Mouse (Mus musculus): ENCODE data around the gene Rreb1. TPM values are rescaled to one million over a fixed set of nuclear protein-coding genes. Genes with fewer than 3 reads are reported as not detected.

Gene Rreb1
- total and polyA plus RNA-seq, 2 experiments, result 9.0 to 12.4 TPM

- Histone ChIP-seq H3K27me3 (ENCODE audit: control insufficient read depth, insufficient read depth, low read length) (no peaks in the 10 kb centered on the region), H3K9ac (ENCODE audit: low read depth, low read length) (no peak overlapping the region), H3K36me3 (ENCODE audit: control insufficient read depth, insufficient read depth, low read length) (peaks cover 73% of the 10 kb centered on the region), H3K4me3 (ENCODE audit: insufficient read depth, low read depth, low read length) (no peak overlapping the region), H3K79me2 (ENCODE audit: control insufficient read depth, insufficient read depth, low read length) (peaks cover 16% of the 10 kb centered on the region; the same call in 1 of the 2 replicates), H3K4me1 (ENCODE audit: control insufficient read depth, insufficient read depth, low read length) (peaks cover 28% of the 10 kb centered on the region), H3K27ac (replicated peaks; ENCODE audit: insufficient read depth, low read depth, low read length) (0 out of 2 replicates have a peak overlapping the region, but pooled peaks have one; percentile 38)
- 94% methylated on average over 1 of the region's 1 CpGs for WGBS
- no peak for DNase-seq (ENCODE audit: extremely low read depth, low read depth, low spot score)
- TF ChIP-seq POLR2A (IDR thresholded peaks at IDR 0.05; ENCODE audit: extremely low read depth, insufficient read depth, low read length), result no peak
- no peak for TF ChIP-seq CTCF (IDR thresholded peaks at IDR 0.05; ENCODE audit: low read depth, low read length)
Observed at GRCm38 (mm10) chr13:37896423-37896822, 118.2 kb downstream of the Rreb1 start.

- TF ChIP-seq POLR2A (IDR thresholded peaks at IDR 0.05; ENCODE audit: extremely low read depth, insufficient read depth, low read length), result no peak
- TF ChIP-seq CTCF (IDR thresholded peaks at IDR 0.05; ENCODE audit: low read depth, low read length), result no peak
- no peak overlapping the region for H3K4me3 ChIP-seq (ENCODE audit: insufficient read depth, low read depth, low read length)
- no peak overlapping the region for H3K9ac ChIP-seq (ENCODE audit: low read depth, low read length)
- H3K27me3 ChIP-seq (ENCODE audit: control insufficient read depth, insufficient read depth, low read length), result no peaks in the 10 kb centered on the region
- peaks cover 57% of the 10 kb centered on the region for H3K36me3 ChIP-seq (ENCODE audit: control insufficient read depth, insufficient read depth, low read length)
- H3K27ac ChIP-seq (replicated peaks; ENCODE audit: insufficient read depth, low read depth, low read length), result no peak overlapping the region
- DNase-seq (ENCODE audit: extremely low read depth, low read depth, low spot score), result no peak
- 64% methylated on average over 5 of the region's 5 CpGs for WGBS
- peaks cover 16% of the 10 kb centered on the region; the same call in 1 of the 2 replicates for H3K79me2 ChIP-seq (ENCODE audit: control insufficient read depth, insufficient read depth, low read length)
- H3K4me1 ChIP-seq (ENCODE audit: control insufficient read depth, insufficient read depth, low read length), result peaks cover 28% of the 10 kb centered on the region
Observed at GRCm38 (mm10) chr13:37898772-37899171, 120.6 kb downstream of the Rreb1 start.

- Histone ChIP-seq H3K79me2 (ENCODE audit: control insufficient read depth, insufficient read depth, low read length) (peaks cover 16% of the 10 kb centered on the region; the same call in 1 of the 2 replicates), H3K27me3 (ENCODE audit: control insufficient read depth, insufficient read depth, low read length) (no peaks in the 10 kb centered on the region), H3K36me3 (ENCODE audit: control insufficient read depth, insufficient read depth, low read length) (peaks cover 53% of the 10 kb centered on the region), H3K4me3 (ENCODE audit: insufficient read depth, low read depth, low read length) (no peak overlapping the region), H3K9ac (ENCODE audit: low read depth, low read length) (peak overlapping the region; percentile 0; the same call in 1 of the 2 replicates), H3K4me1 (ENCODE audit: control insufficient read depth, insufficient read depth, low read length) (peaks cover 13% of the 10 kb centered on the region; the same call in 1 of the 2 replicates), H3K27ac (replicated peaks; ENCODE audit: insufficient read depth, low read depth, low read length) (peak overlapping the region; percentile 45)
- WGBS, result 21% methylated on average over 3 of the region's 3 CpGs
- TF ChIP-seq CTCF (IDR thresholded peaks at IDR 0.05; ENCODE audit: low read depth, low read length) (no peak), POLR2A (IDR thresholded peaks at IDR 0.05; ENCODE audit: extremely low read depth, insufficient read depth, low read length) (no peak)
- no peak for DNase-seq (ENCODE audit: extremely low read depth, low read depth, low spot score)
Observed at GRCm38 (mm10) chr13:37903036-37903435, 124.8 kb downstream of the Rreb1 start.

GRCm38 (mm10) chr13:37903476-37903875 lies 125.3 kb downstream of the Rreb1 start:
- Histone ChIP-seq H3K4me3 (ENCODE audit: insufficient read depth, low read depth, low read length) (no peak overlapping the region), H3K27me3 (ENCODE audit: control insufficient read depth, insufficient read depth, low read length) (no peaks in the 10 kb centered on the region), H3K36me3 (ENCODE audit: control insufficient read depth, insufficient read depth, low read length) (peaks cover 53% of the 10 kb centered on the region), H3K79me2 (ENCODE audit: control insufficient read depth, insufficient read depth, low read length) (peaks cover 17% of the 10 kb centered on the region; the same call in 1 of the 2 replicates), H3K9ac (ENCODE audit: low read depth, low read length) (no peak overlapping the region), H3K4me1 (ENCODE audit: control insufficient read depth, insufficient read depth, low read length) (peaks cover 13% of the 10 kb centered on the region; the same call in 1 of the 2 replicates), H3K27ac (replicated peaks; ENCODE audit: insufficient read depth, low read depth, low read length) (peak overlapping the region; percentile 87)
- peak; percentile 98 for DNase-seq (ENCODE audit: extremely low read depth, low read depth, low spot score)
- 17% methylated on average over 4 of the region's 4 CpGs for WGBS
- TF ChIP-seq POLR2A (IDR thresholded peaks at IDR 0.05; ENCODE audit: extremely low read depth, insufficient read depth, low read length) (no peak), CTCF (IDR thresholded peaks at IDR 0.05; ENCODE audit: low read depth, low read length) (no peak)

GRCm38 (mm10) chr13:37904436-37904835 lies 126.2 kb downstream of the Rreb1 start:
- H3K4me1 ChIP-seq (ENCODE audit: control insufficient read depth, insufficient read depth, low read length), result peaks cover 13% of the 10 kb centered on the region; the same call in 1 of the 2 replicates
- no peaks in the 10 kb centered on the region for H3K27me3 ChIP-seq (ENCODE audit: control insufficient read depth, insufficient read depth, low read length)
- H3K36me3 ChIP-seq (ENCODE audit: control insufficient read depth, insufficient read depth, low read length), result peaks cover 51% of the 10 kb centered on the region
- peak overlapping the region; percentile 87 for H3K27ac ChIP-seq (replicated peaks; ENCODE audit: insufficient read depth, low read depth, low read length)
- no peak overlapping the region for H3K4me3 ChIP-seq (ENCODE audit: insufficient read depth, low read depth, low read length)
- TF ChIP-seq CTCF (IDR thresholded peaks at IDR 0.05; ENCODE audit: low read depth, low read length) (no peak), POLR2A (IDR thresholded peaks at IDR 0.05; ENCODE audit: extremely low read depth, insufficient read depth, low read length) (no peak)
- H3K9ac ChIP-seq (ENCODE audit: low read depth, low read length), result peak overlapping the region; percentile 50; the same call in 1 of the 2 replicates
- WGBS, result 24% methylated on average over 6 of the region's 6 CpGs
- H3K79me2 ChIP-seq (ENCODE audit: control insufficient read depth, insufficient read depth, low read length), result peaks cover 16% of the 10 kb centered on the region; the same call in 1 of the 2 replicates
- peak; percentile 98 for DNase-seq (ENCODE audit: extremely low read depth, low read depth, low spot score)

- Histone ChIP-seq H3K4me1 (ENCODE audit: control insufficient read depth, insufficient read depth, low read length) (peaks cover 20% of the 10 kb centered on the region), H3K9ac (ENCODE audit: low read depth, low read length) (no peak overlapping the region), H3K27me3 (ENCODE audit: control insufficient read depth, insufficient read depth, low read length) (no peaks in the 10 kb centered on the region), H3K36me3 (ENCODE audit: control insufficient read depth, insufficient read depth, low read length) (peaks cover 39% of the 10 kb centered on the region), H3K27ac (replicated peaks; ENCODE audit: insufficient read depth, low read depth, low read length) (no peak overlapping the region), H3K4me3 (ENCODE audit: insufficient read depth, low read depth, low read length) (no peak overlapping the region), H3K79me2 (ENCODE audit: control insufficient read depth, insufficient read depth, low read length) (peaks cover 14% of the 10 kb centered on the region; the same call in 1 of the 2 replicates)
- WGBS, result 77% methylated on average over 9 of the region's 9 CpGs
- no peak for DNase-seq (ENCODE audit: extremely low read depth, low read depth, low spot score)
- TF ChIP-seq POLR2A (IDR thresholded peaks at IDR 0.05; ENCODE audit: extremely low read depth, insufficient read depth, low read length) (no peak), CTCF (IDR thresholded peaks at IDR 0.05; ENCODE audit: low read depth, low read length) (no peak)
Observed at GRCm38 (mm10) chr13:37908061-37908460, 129.9 kb downstream of the Rreb1 start.

All from liver, adult 2 months (tissue).